Mouse (Mus musculus): ENCODE measurements around the gene Kcnj15. TPM values are rescaled to one million over a fixed set of nuclear protein-coding genes. Genes with fewer than 3 reads are reported as not detected.

Kcnj15 gene
- polyA plus RNA-seq, 1 experiment = 12.5 TPM

DNA sequence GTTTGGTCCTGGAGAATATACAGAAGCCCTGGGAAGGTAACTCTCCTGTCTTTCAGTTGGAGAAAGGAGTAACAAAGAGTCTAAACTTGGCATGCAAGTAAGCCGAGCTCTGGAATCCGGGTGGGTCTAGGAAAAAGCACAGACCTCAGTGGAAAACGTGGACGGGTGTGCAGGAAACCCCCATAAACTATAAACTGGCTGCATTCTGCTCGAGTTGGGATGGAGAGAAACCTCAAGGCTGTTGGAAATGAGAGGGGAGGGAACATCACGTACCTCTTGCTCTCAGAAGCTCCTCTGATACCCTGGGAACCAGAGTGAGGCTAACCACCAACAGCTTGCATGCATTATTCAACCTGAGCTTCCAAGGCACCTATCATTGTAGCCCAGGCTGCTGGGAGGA is 12.3 kb downstream of the Kcnj15 start:
- Histone ChIP-seq H3K27ac (ENCODE audit: control insufficient read depth, insufficient read depth, low read length) (no peak overlapping the region), H3K4me1 (replicated peaks; ENCODE audit: control insufficient read depth, insufficient read depth, low read length) (no peaks in the 10 kb centered on the region), H3K27me3 (ENCODE audit: control insufficient read depth, insufficient read depth, low read length) (no peaks in the 10 kb centered on the region), H3K4me3 (ENCODE audit: control insufficient read depth, insufficient read depth, low read length) (no peak overlapping the region), H3K36me3 (ENCODE audit: control insufficient read depth, insufficient read depth, low read length) (no peaks in the 10 kb centered on the region)
- no peak for DNase-seq
- TF ChIP-seq POLR2A (IDR thresholded peaks at IDR 0.05; ENCODE audit: control insufficient read depth, extremely low read depth, insufficient read depth, low read length, poor library complexity) (no peak), CTCF (IDR thresholded peaks at IDR 0.05; ENCODE audit: borderline replicate concordance, control insufficient read depth, extremely low read depth, insufficient read depth, low read length, poor library complexity) (no peak)
- 64% methylated on average over 6 of the region's 6 CpGs for WGBS

- no peaks in the 10 kb centered on the region for H3K27me3 ChIP-seq (ENCODE audit: control insufficient read depth, insufficient read depth, low read length)
- H3K36me3 ChIP-seq (ENCODE audit: control insufficient read depth, insufficient read depth, low read length) = no peaks in the 10 kb centered on the region
- no peak for TF ChIP-seq POLR2A (IDR thresholded peaks at IDR 0.05; ENCODE audit: control insufficient read depth, extremely low read depth, insufficient read depth, low read length, poor library complexity)
- TF ChIP-seq CTCF (IDR thresholded peaks at IDR 0.05; ENCODE audit: borderline replicate concordance, control insufficient read depth, extremely low read depth, insufficient read depth, low read length, poor library complexity) = no peak
- WGBS = 95% methylated on average over 2 of the region's 2 CpGs
- no peak for DNase-seq
- no peak overlapping the region for H3K27ac ChIP-seq (ENCODE audit: control insufficient read depth, insufficient read depth, low read length)
- H3K4me1 ChIP-seq (replicated peaks; ENCODE audit: control insufficient read depth, insufficient read depth, low read length) = no peaks in the 10 kb centered on the region
- no peak overlapping the region for H3K4me3 ChIP-seq (ENCODE audit: control insufficient read depth, insufficient read depth, low read length)
These were observed 15.7 kb downstream of the Kcnj15 start for GRCm38 (mm10) chr16:95273101-95273500.

GRCm38 (mm10) chr16:95275713-95276502 is 18.6 kb downstream of the Kcnj15 start:
- 48% methylated on average over 10 of the region's 10 CpGs for WGBS
- TF ChIP-seq POLR2A (IDR thresholded peaks at IDR 0.05; ENCODE audit: control insufficient read depth, extremely low read depth, insufficient read depth, low read length, poor library complexity) (no peak), CTCF (IDR thresholded peaks at IDR 0.05; ENCODE audit: borderline replicate concordance, control insufficient read depth, extremely low read depth, insufficient read depth, low read length, poor library complexity) (no peak)
- Histone ChIP-seq H3K27me3 (ENCODE audit: control insufficient read depth, insufficient read depth, low read length) (no peaks in the 10 kb centered on the region), H3K4me1 (replicated peaks; ENCODE audit: control insufficient read depth, insufficient read depth, low read length) (peaks cover 4% of the 10 kb centered on the region), H3K36me3 (ENCODE audit: control insufficient read depth, insufficient read depth, low read length) (no peaks in the 10 kb centered on the region), H3K27ac (ENCODE audit: control insufficient read depth, insufficient read depth, low read length) (no peak overlapping the region), H3K4me3 (ENCODE audit: control insufficient read depth, insufficient read depth, low read length) (no peak overlapping the region)
- DNase-seq = no peak

DNA sequence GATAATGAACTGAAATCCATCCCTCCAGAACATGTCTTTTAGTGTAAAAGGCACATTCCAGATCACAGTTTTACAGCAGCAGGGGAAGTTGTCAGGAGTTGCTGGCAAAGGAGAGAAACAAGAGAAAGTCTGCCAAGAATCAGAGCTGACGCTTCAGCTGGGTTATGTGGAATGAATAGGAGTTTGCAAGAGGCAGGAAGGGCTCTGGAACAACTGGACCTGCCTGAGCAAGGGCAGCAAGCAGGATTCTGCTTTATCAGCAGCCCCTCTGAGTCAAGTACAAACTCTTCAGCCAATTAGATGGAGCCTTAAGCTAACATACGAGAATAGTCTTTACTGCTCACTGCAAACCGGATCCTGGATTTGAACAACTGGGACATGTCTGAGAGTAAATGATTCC is 21.7 kb downstream of the Kcnj15 start:
- no peak for DNase-seq
- no peak overlapping the region for H3K27ac ChIP-seq (ENCODE audit: control insufficient read depth, insufficient read depth, low read length)
- H3K4me3 ChIP-seq (ENCODE audit: control insufficient read depth, insufficient read depth, low read length) = no peak overlapping the region
- H3K4me1 ChIP-seq (replicated peaks; ENCODE audit: control insufficient read depth, insufficient read depth, low read length) = peaks cover 13% of the 10 kb centered on the region
- H3K36me3 ChIP-seq (ENCODE audit: control insufficient read depth, insufficient read depth, low read length) = no peaks in the 10 kb centered on the region
- WGBS = 91% methylated on average over 3 of the region's 3 CpGs
- TF ChIP-seq POLR2A (IDR thresholded peaks at IDR 0.05; ENCODE audit: control insufficient read depth, extremely low read depth, insufficient read depth, low read length, poor library complexity) (no peak), CTCF (IDR thresholded peaks at IDR 0.05; ENCODE audit: borderline replicate concordance, control insufficient read depth, extremely low read depth, insufficient read depth, low read length, poor library complexity) (no peak)
- no peaks in the 10 kb centered on the region for H3K27me3 ChIP-seq (ENCODE audit: control insufficient read depth, insufficient read depth, low read length)

DNA sequence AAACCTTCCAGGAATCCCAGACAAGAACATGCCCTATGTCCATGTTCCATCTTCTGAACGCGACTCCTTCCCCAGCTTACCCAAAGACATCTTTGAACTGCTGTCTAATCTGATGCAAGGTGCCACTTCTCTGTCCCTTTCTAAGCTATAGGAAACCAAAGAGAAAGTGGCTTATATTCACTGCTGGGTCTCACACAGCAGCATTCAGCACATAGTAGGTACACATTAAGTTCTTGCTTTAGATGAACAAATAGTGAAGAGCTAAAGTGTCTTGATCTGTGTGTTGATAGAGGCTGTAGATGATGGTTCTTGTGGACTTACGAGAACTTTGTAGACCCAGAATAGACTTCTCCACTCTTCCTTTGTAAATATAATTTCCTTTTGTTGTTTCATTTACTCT is 23.0 kb downstream of the Kcnj15 start:
- peaks cover 17% of the 10 kb centered on the region for H3K4me1 ChIP-seq (replicated peaks; ENCODE audit: control insufficient read depth, insufficient read depth, low read length)
- H3K4me3 ChIP-seq (ENCODE audit: control insufficient read depth, insufficient read depth, low read length) = no peak overlapping the region
- H3K27ac ChIP-seq (ENCODE audit: control insufficient read depth, insufficient read depth, low read length) = no peak overlapping the region
- no peaks in the 10 kb centered on the region for H3K36me3 ChIP-seq (ENCODE audit: control insufficient read depth, insufficient read depth, low read length)
- TF ChIP-seq CTCF (IDR thresholded peaks at IDR 0.05; ENCODE audit: borderline replicate concordance, control insufficient read depth, extremely low read depth, insufficient read depth, low read length, poor library complexity) (no peak), POLR2A (IDR thresholded peaks at IDR 0.05; ENCODE audit: control insufficient read depth, extremely low read depth, insufficient read depth, low read length, poor library complexity) (no peak)
- H3K27me3 ChIP-seq (ENCODE audit: control insufficient read depth, insufficient read depth, low read length) = no peaks in the 10 kb centered on the region
- DNase-seq = no peak
- WGBS = 90% methylated on average over 3 of the region's 3 CpGs

DNA sequence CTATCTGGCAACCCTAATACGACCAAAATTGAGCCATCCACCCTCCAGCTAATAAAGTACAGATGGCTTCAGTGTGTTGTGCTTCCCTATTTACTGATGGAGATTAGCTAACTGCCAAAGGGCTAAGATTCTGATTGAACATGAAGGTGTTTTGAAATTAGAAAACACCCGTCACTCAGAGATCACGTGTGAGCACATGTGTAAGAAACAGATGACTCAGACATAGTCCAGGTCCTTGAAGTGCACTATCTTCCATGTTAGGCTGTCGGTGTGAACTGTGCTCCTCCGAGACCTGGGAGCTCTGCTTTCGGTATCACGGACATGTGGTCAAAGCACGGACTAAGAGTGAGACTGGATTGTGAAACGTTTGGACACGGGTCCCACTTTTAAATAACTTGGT is 26.0 kb downstream of the Kcnj15 start:
- Histone ChIP-seq H3K4me1 (replicated peaks; ENCODE audit: control insufficient read depth, insufficient read depth, low read length) (peaks cover 17% of the 10 kb centered on the region), H3K27ac (ENCODE audit: control insufficient read depth, insufficient read depth, low read length) (no peak overlapping the region), H3K36me3 (ENCODE audit: control insufficient read depth, insufficient read depth, low read length) (no peaks in the 10 kb centered on the region), H3K4me3 (ENCODE audit: control insufficient read depth, insufficient read depth, low read length) (no peak overlapping the region), H3K27me3 (ENCODE audit: control insufficient read depth, insufficient read depth, low read length) (no peaks in the 10 kb centered on the region)
- 93% methylated on average over 10 of the region's 10 CpGs for WGBS
- DNase-seq = no peak
- TF ChIP-seq CTCF (IDR thresholded peaks at IDR 0.05; ENCODE audit: borderline replicate concordance, control insufficient read depth, extremely low read depth, insufficient read depth, low read length, poor library complexity) (no peak), POLR2A (IDR thresholded peaks at IDR 0.05; ENCODE audit: control insufficient read depth, extremely low read depth, insufficient read depth, low read length, poor library complexity) (no peak)

Measured in thymus, adult 2 months (tissue).